Mouse (Mus musculus) ES-E14 (cell line): Measurements from ENCODE around the gene Commd9. TPM values are rescaled to one million over a fixed set of nuclear protein-coding genes. Genes with fewer than 3 reads are reported as not detected.

Experiments
- DNase-seq: peaks from one replicate; pipeline ENCODE4 v3.0.0-alpha.2; 2013; ENCODE audit warnings: low read depth, low spot score
- H3K27ac ChIP-seq: 2 replicates; pipeline ENCODE4 v1.5.1; 2012; ENCODE audit warnings: low read depth, mild to moderate bottlenecking, low read length, moderate library complexity, mixed read lengths; ENCODE audit not compliant: poor library complexity, insufficient read depth, severe bottlenecking
- H3K36me3 ChIP-seq: 2 replicates; pipeline ENCODE4 v1.6.1; 2012; ENCODE audit warnings: mild to moderate bottlenecking, low read length, moderate library complexity, mixed read lengths; ENCODE audit not compliant: control insufficient read depth, poor library complexity, insufficient read depth, severe bottlenecking
- H3K4me1 ChIP-seq, 2 experiments: fragments of 150-350 bp in 1 of 2; sonication (generic) in 1 of 2; 2 replicates each; pipeline ENCODE4 v1.6.1; 2012; ENCODE audit warnings: low read length in 2 of 2, mild to moderate bottlenecking in 1 of 2, mixed read lengths in 1 of 2; ENCODE audit not compliant: control insufficient read depth in 2 of 2, insufficient read depth in 2 of 2, poor library complexity in 1 of 2
- H3K4me3 ChIP-seq, 2 experiments: fragments of 150-350 bp in 1 of 2; sonication (generic) in 1 of 2; 2 replicates each; pipeline ENCODE4 v1.5.1; 2012; ENCODE audit warnings: low read length in 2 of 2, low read depth in 1 of 2, mild to moderate bottlenecking in 1 of 2, mixed read lengths in 1 of 2; ENCODE audit not compliant: insufficient read depth in 1 of 2, poor library complexity in 1 of 2, severe bottlenecking in 1 of 2
- H3K9ac ChIP-seq: 2 replicates; pipeline ENCODE4 v1.6.1; 2012; ENCODE audit warnings: low read depth, mild to moderate bottlenecking, low read length, mixed read lengths; ENCODE audit not compliant: poor library complexity, insufficient read depth, severe bottlenecking
- H3K9me3 ChIP-seq: fragments of 150-350 bp; sonication (generic); 2 replicates; pipeline ENCODE4 v1.6.1; 2012; ENCODE audit warnings: low read depth, mild to moderate bottlenecking, low read length; ENCODE audit not compliant: control insufficient read depth, insufficient read depth
- CHD2 ChIP-seq: IDR thresholded peaks from 2 replicates; pipeline ENCODE4 v1.6.1; 2014; ENCODE audit warnings: mild to moderate bottlenecking, low read depth, low read length, inconsistent platforms
- HCFC1 ChIP-seq: IDR thresholded peaks from 2 replicates; pipeline ENCODE4 v1.6.1; 2012; ENCODE audit warnings: low read length, inconsistent platforms, borderline replicate concordance; ENCODE audit not compliant: insufficient read depth
- MAFK ChIP-seq: IDR thresholded peaks from 2 replicates; pipeline ENCODE4 v1.6.1; 2014; ENCODE audit warnings: mild to moderate bottlenecking, low read depth, low read length, inconsistent platforms; ENCODE audit not compliant: insufficient read depth
- ZC3H11A ChIP-seq: IDR thresholded peaks from 2 replicates; pipeline ENCODE4 v1.6.1; 2012; ENCODE audit warnings: low read depth, mild to moderate bottlenecking, inconsistent platforms, low read length, borderline replicate concordance
- ZNF384 ChIP-seq: IDR thresholded peaks from 2 replicates; pipeline ENCODE4 v1.6.1; 2012; ENCODE audit warnings: low read depth, low read length, inconsistent platforms
- in situ Hi-C, 2 experiments: fragments of 600-800 bp; cut with MboI; formaldehyde crosslinking; loops; one replicate each; pipeline ENCODE4 v1.15.1; 2025; ENCODE audit warnings: low sequenced_read_pairs in 2 of 2, inconsistent platforms in 1 of 2; ENCODE audit not compliant: unreplicated experiment in 2 of 2
- total RNA-seq: library from RNA; depleted of rRNA; stranded (reverse); fragments of 300-350 nt; gene quantifications from 2 replicates; pipeline ENCODE4 v1.2.3, GENCODE M21; 2012

Gene Commd9
- total RNA-seq, 1 experiment = 37.2 TPM

GRCm38 (mm10) chr2:101902196-101902595, 16.1 kb downstream of the Commd9 start:
- TF ChIP-seq CHD2 = no peak
- TF ChIP-seq ZC3H11A = no peak
- TF ChIP-seq ZNF384 = no peak
- no peak for TF ChIP-seq HCFC1
- no peak for TF ChIP-seq MAFK
- H3K9ac ChIP-seq = no peak overlapping the region
- DNase-seq = no peak
- in situ Hi-C loops = loop anchor here (10.0 to 25.0 kb wide), 2 partner anchors 553 to 560 kb away; partner anchors contain the start of gene Fjx1 (in 2 of the 2)
- no peak overlapping the region for H3K27ac ChIP-seq
- peaks cover 2% of the 10 kb centered on the region; the same call in 1 of the 2 replicates for H3K36me3 ChIP-seq
- no peaks in the 10 kb centered on the region for H3K4me1 ChIP-seq
- no peak overlapping the region for H3K4me3 ChIP-seq
- no peaks in the 10 kb centered on the region for H3K9me3 ChIP-seq

- H3K9me3 ChIP-seq = no peaks in the 10 kb centered on the region
- H3K9ac ChIP-seq = peak overlapping the region; percentile 57
- no peak overlapping the region for H3K27ac ChIP-seq
- H3K36me3 ChIP-seq = no peaks in the 10 kb centered on the region; the same call in 1 of the 2 replicates
- peak; percentile 90 for TF ChIP-seq ZC3H11A
- no peak for TF ChIP-seq CHD2
- H3K4me1 ChIP-seq = no peaks in the 10 kb centered on the region
- in situ Hi-C loops = loop anchor here (10.0 to 25.0 kb wide), 2 partner anchors 549 to 557 kb away; partner anchors contain the start of gene Fjx1 (in 2 of the 2)
- peak; percentile 82 for DNase-seq
- peak overlapping the region in 1 of 2 experiments; percentile 40; a peak in 2 of 4 replicates for H3K4me3 ChIP-seq
These were observed 19.7 kb downstream of the Commd9 start for GRCm38 (mm10) chr2:101905534-101906378.

- in situ Hi-C loops = loop anchor here (10.0 to 25.0 kb wide), 2 partner anchors 548 to 556 kb away; partner anchors contain the start of gene Fjx1 (in 2 of the 2)
- no peak overlapping the region for H3K4me3 ChIP-seq
- TF ChIP-seq MAFK (no peak), ZC3H11A (no peak), CHD2 (no peak), ZNF384 (no peak), HCFC1 (no peak)
- no peak overlapping the region for H3K27ac ChIP-seq
- peak overlapping the region; percentile 57; the same call in 1 of the 2 replicates for H3K9ac ChIP-seq
- H3K9me3 ChIP-seq = no peaks in the 10 kb centered on the region
- no peak for DNase-seq
- H3K4me1 ChIP-seq = no peaks in the 10 kb centered on the region
- H3K36me3 ChIP-seq = no peaks in the 10 kb centered on the region
These were observed 20.3 kb downstream of the Commd9 start for GRCm38 (mm10) chr2:101906379-101906690.

GRCm38 (mm10) chr2:101907386-101908022, 21.5 kb downstream of the Commd9 start:
- no peak for DNase-seq
- Histone ChIP-seq H3K27ac (no peak overlapping the region), H3K36me3 (no peaks in the 10 kb centered on the region), H3K4me1 (no peaks in the 10 kb centered on the region), H3K9ac (no peak overlapping the region), H3K4me3 (no peak overlapping the region), H3K9me3 (no peaks in the 10 kb centered on the region)
- in situ Hi-C loops = loop anchor here (10.0 to 25.0 kb wide), 2 partner anchors 547 to 555 kb away; partner anchors contain the start of gene Fjx1 (in 2 of the 2)
- TF ChIP-seq ZC3H11A (no peak), MAFK (no peak), ZNF384 (no peak), CHD2 (no peak), HCFC1 (no peak)
